Mouse (Mus musculus) midbrain, embryonic 12.5 days (tissue): ENCODE data around the gene Oxnad1. TPM values are rescaled to one million over a fixed set of nuclear protein-coding genes. Genes with fewer than 3 reads are reported as not detected.
"Not testable (repeated sequence)": the region's sequence is repeated elsewhere in the genome, so short reads cannot be mapped to it uniquely, and the experiment has no call there.

Experiments used
- ATAC-seq: fragments of 200-750 bp; cut with Nextera tagmentation; 2 replicates; pipeline ENCODE4 v1.8.0; 2017; ENCODE audit warnings: low read depth, moderate TSS enrichment, moderate library complexity; ENCODE audit not compliant: low FRiP score
- H3K27ac ChIP-seq: fragments of 300-500 bp; sonication (generic); replicated peaks from 2 replicates; pipeline ENCODE4 v1.5.1; 2016; ENCODE audit warnings: mild to moderate bottlenecking
- H3K27me3 ChIP-seq: fragments of 300-500 bp; sonication (generic); 2 replicates; pipeline ENCODE4 v1.6.1; 2016; ENCODE audit warnings: mild to moderate bottlenecking
- H3K36me3 ChIP-seq: fragments of 300-500 bp; sonication (generic); 2 replicates; pipeline ENCODE4 v1.6.1; 2016
- H3K4me1 ChIP-seq: fragments of 300-500 bp; sonication (generic); 2 replicates; pipeline ENCODE4 v1.6.1; 2016
- H3K4me2 ChIP-seq: fragments of 300-500 bp; sonication (generic); replicated peaks from 2 replicates; pipeline ENCODE4 v1.6.1; 2016; ENCODE audit warnings: mild to moderate bottlenecking, moderate library complexity
- H3K4me3 ChIP-seq: fragments of 300-500 bp; sonication (generic); 2 replicates; pipeline ENCODE4 v1.5.1; 2016; ENCODE audit warnings: mild to moderate bottlenecking
- H3K9ac ChIP-seq: fragments of 300-500 bp; sonication (generic); replicated peaks from 2 replicates; pipeline ENCODE4 v1.6.1; 2016; ENCODE audit warnings: mild to moderate bottlenecking, moderate library complexity
- H3K9me3 ChIP-seq: fragments of 300-500 bp; sonication (generic); 2 replicates; pipeline ENCODE4 v1.6.1; 2016; ENCODE audit warnings: mild to moderate bottlenecking
- WGBS: fragments of 180-500 bp; shearing (Covaris S2); methylation state at CpG from one replicate; pipeline ENCODE4 v1.1.7; 2016; 5-methylcytosine and 5-hydroxymethylcytosine counted together
- polyA plus RNA-seq: library from polyadenylated mRNA; unstranded; fragments of >200 nt; fragmentation: Nextera tagmentation; extraction: Ambion mirVana; gene quantifications from 2 replicates; pipeline ENCODE4 v1.2.1, GENCODE M21; 2016

Gene Oxnad1
- polyA plus RNA-seq, 1 experiment from 2014 or later = 23.0 TPM

- WGBS = 75% methylated on average over 1 of the region's 1 CpGs
- H3K4me1 ChIP-seq = no peaks in the 10 kb centered on the region
- no peak overlapping the region for H3K4me3 ChIP-seq
- no peaks in the 10 kb centered on the region for H3K27me3 ChIP-seq
- no peak for ATAC-seq
- no peak overlapping the region for H3K4me2 ChIP-seq
- H3K27ac ChIP-seq = no peak overlapping the region
- H3K9ac ChIP-seq = no peak overlapping the region
- no peaks in the 10 kb centered on the region for H3K9me3 ChIP-seq
- H3K36me3 ChIP-seq = peaks cover 59% of the 10 kb centered on the region
Observed at GRCm38 (mm10) chr14:32093018-32093417, 7.8 kb downstream of the Oxnad1 start.

- H3K27me3 ChIP-seq = no peaks in the 10 kb centered on the region
- no peak overlapping the region for H3K4me3 ChIP-seq
- no peaks in the 10 kb centered on the region for H3K9me3 ChIP-seq
- no peaks in the 10 kb centered on the region for H3K4me1 ChIP-seq
- 90% methylated on average over 11 of the region's 11 CpGs for WGBS
- H3K27ac ChIP-seq = no peak overlapping the region
- H3K36me3 ChIP-seq = peaks cover 64% of the 10 kb centered on the region
- no peak overlapping the region for H3K9ac ChIP-seq
- H3K4me2 ChIP-seq = no peak overlapping the region
- no peak for ATAC-seq
Observed at GRCm38 (mm10) chr14:32093500-32094117, 8.4 kb downstream of the Oxnad1 start.

- H3K4me1 ChIP-seq = no peaks in the 10 kb centered on the region
- WGBS = 92% methylated on average over 5 of the region's 5 CpGs
- no peaks in the 10 kb centered on the region for H3K9me3 ChIP-seq
- no peak overlapping the region for H3K9ac ChIP-seq
- ATAC-seq = no peak
- H3K36me3 ChIP-seq = peaks cover 85% of the 10 kb centered on the region
- H3K4me2 ChIP-seq = no peak overlapping the region
- no peak overlapping the region for H3K4me3 ChIP-seq
- H3K27ac ChIP-seq = no peak overlapping the region
- no peaks in the 10 kb centered on the region for H3K27me3 ChIP-seq
Observed at GRCm38 (mm10) chr14:32095646-32096045, 10.5 kb downstream of the Oxnad1 start.

- H3K4me2 ChIP-seq = no peak overlapping the region
Observed at GRCm38 (mm10) chr14:32096740-32097139, 11.6 kb downstream of the Oxnad1 start.

GRCm38 (mm10) chr14:32097691-32098090, 12.5 kb downstream of the Oxnad1 start:
- Histone ChIP-seq H3K4me1 (no peaks in the 10 kb centered on the region), H3K9me3 (no peaks in the 10 kb centered on the region), H3K4me3 (no peak overlapping the region), H3K27ac (no peak overlapping the region), H3K9ac (no peak overlapping the region), H3K27me3 (no peaks in the 10 kb centered on the region), H3K36me3 (peaks cover 82% of the 10 kb centered on the region), H3K4me2 (no peak overlapping the region)
- no peak for ATAC-seq
- 96% methylated on average over 7 of the region's 7 CpGs for WGBS

More at GRCm38 (mm10) chr14:32096740-32097139, 11.6 kb downstream of the Oxnad1 start:
- no peaks in the 10 kb centered on the region for H3K27me3 ChIP-seq
- H3K9me3 ChIP-seq = no peaks in the 10 kb centered on the region
- WGBS = 93% methylated on average over 5 of the region's 5 CpGs
- H3K36me3 ChIP-seq = peaks cover 86% of the 10 kb centered on the region
- H3K4me3 ChIP-seq = no peak overlapping the region
- H3K9ac ChIP-seq = no peak overlapping the region
- H3K4me1 ChIP-seq = no peaks in the 10 kb centered on the region
- no peak for ATAC-seq
- no peak overlapping the region for H3K27ac ChIP-seq

GRCm38 (mm10) chr14:32098951-32099350, 13.8 kb downstream of the Oxnad1 start:
- no peaks in the 10 kb centered on the region for H3K9me3 ChIP-seq
- WGBS = 87% methylated on average over 3 of the region's 3 CpGs
- ATAC-seq = no peak
- no peaks in the 10 kb centered on the region for H3K4me1 ChIP-seq
- no peak overlapping the region for H3K27ac ChIP-seq
- H3K27me3 ChIP-seq = no peaks in the 10 kb centered on the region
- no peak overlapping the region for H3K9ac ChIP-seq
- H3K4me3 ChIP-seq = no peak overlapping the region
- no peak overlapping the region for H3K4me2 ChIP-seq
- peaks cover 78% of the 10 kb centered on the region for H3K36me3 ChIP-seq

GRCm38 (mm10) chr14:32103556-32103955, 18.4 kb downstream of the Oxnad1 start:
- Histone ChIP-seq H3K4me3 (no peak overlapping the region), H3K4me1 (no peaks in the 10 kb centered on the region), H3K9me3 (no peaks in the 10 kb centered on the region), H3K4me2 (no peak overlapping the region), H3K36me3 (peaks cover 38% of the 10 kb centered on the region), H3K27ac (no peak overlapping the region), H3K27me3 (no peaks in the 10 kb centered on the region), H3K9ac (no peak overlapping the region)
- WGBS = 82% methylated on average over 4 of the region's 4 CpGs
- no peak for ATAC-seq

GRCm38 (mm10) chr14:32105663-32106062, 20.5 kb downstream of the Oxnad1 start:
- Histone ChIP-seq H3K27me3 (no peaks in the 10 kb centered on the region), H3K4me2 (no peak overlapping the region), H3K4me3 (no peak overlapping the region), H3K36me3 (peaks cover 16% of the 10 kb centered on the region), H3K9ac (no peak overlapping the region), H3K4me1 (no peaks in the 10 kb centered on the region), H3K9me3 (no peaks in the 10 kb centered on the region), H3K27ac (no peak overlapping the region)
- ATAC-seq = no peak
- WGBS = 61% methylated on average over 7 of the region's 7 CpGs

- no peak overlapping the region for H3K4me3 ChIP-seq
- H3K27me3 ChIP-seq = no peaks in the 10 kb centered on the region
- no peak overlapping the region for H3K9ac ChIP-seq
- ATAC-seq = no peak
- no peak overlapping the region for H3K4me2 ChIP-seq
- H3K36me3 ChIP-seq = peaks cover 11% of the 10 kb centered on the region; the same call in 1 of the 2 replicates
- no peaks in the 10 kb centered on the region for H3K9me3 ChIP-seq
- H3K27ac ChIP-seq = no peak overlapping the region
- WGBS = 88% methylated on average over 4 of the region's 4 CpGs
- H3K4me1 ChIP-seq = no peaks in the 10 kb centered on the region
Observed at GRCm38 (mm10) chr14:32106911-32107310, 21.7 kb downstream of the Oxnad1 start.

GRCm38 (mm10) chr14:32112124-32112523, 26.9 kb downstream of the Oxnad1 start:
- WGBS = 90% methylated on average over 10 of the region's 10 CpGs
- not testable (repeated sequence) for H3K36me3 ChIP-seq, H3K27me3 ChIP-seq, ATAC-seq, H3K9me3 ChIP-seq, H3K9ac ChIP-seq, H3K27ac ChIP-seq, H3K4me2 ChIP-seq, H3K4me1 ChIP-seq, H3K4me3 ChIP-seq

GRCm38 (mm10) chr14:32120940-32121919, 36.1 kb downstream of the Oxnad1 start:
- WGBS = 76% methylated on average over 11 of the region's 11 CpGs
- Histone ChIP-seq H3K4me3 (no peak overlapping the region), H3K4me2 (no peak overlapping the region), H3K9ac (no peak overlapping the region), H3K36me3 (no peaks in the 10 kb centered on the region), H3K27me3 (no peaks in the 10 kb centered on the region), H3K27ac (no peak overlapping the region), H3K4me1 (no peaks in the 10 kb centered on the region), H3K9me3 (no peaks in the 10 kb centered on the region)
- no peak for ATAC-seq

GRCm38 (mm10) chr14:32121920-32122315, 36.7 kb downstream of the Oxnad1 start:
- WGBS = 54% methylated on average over 2 of the region's 2 CpGs
- Histone ChIP-seq H3K36me3 (no peaks in the 10 kb centered on the region), H3K9me3 (no peaks in the 10 kb centered on the region), H3K4me2 (no peak overlapping the region), H3K27ac (no peak overlapping the region), H3K9ac (no peak overlapping the region), H3K27me3 (no peaks in the 10 kb centered on the region), H3K4me1 (no peaks in the 10 kb centered on the region), H3K4me3 (no peak overlapping the region)
- no peak for ATAC-seq
